Mouse (Mus musculus) cerebellum, postnatal 10 days (tissue): ENCODE data around the gene Tfap2a.

Experiments
- DNase-seq, 2 experiments: peaks; one replicate each; pipeline ENCODE4 v3.0.0; 2021; ENCODE audit warnings: mixed read lengths in 2 of 2

The Tfap2a gene

DNA sequence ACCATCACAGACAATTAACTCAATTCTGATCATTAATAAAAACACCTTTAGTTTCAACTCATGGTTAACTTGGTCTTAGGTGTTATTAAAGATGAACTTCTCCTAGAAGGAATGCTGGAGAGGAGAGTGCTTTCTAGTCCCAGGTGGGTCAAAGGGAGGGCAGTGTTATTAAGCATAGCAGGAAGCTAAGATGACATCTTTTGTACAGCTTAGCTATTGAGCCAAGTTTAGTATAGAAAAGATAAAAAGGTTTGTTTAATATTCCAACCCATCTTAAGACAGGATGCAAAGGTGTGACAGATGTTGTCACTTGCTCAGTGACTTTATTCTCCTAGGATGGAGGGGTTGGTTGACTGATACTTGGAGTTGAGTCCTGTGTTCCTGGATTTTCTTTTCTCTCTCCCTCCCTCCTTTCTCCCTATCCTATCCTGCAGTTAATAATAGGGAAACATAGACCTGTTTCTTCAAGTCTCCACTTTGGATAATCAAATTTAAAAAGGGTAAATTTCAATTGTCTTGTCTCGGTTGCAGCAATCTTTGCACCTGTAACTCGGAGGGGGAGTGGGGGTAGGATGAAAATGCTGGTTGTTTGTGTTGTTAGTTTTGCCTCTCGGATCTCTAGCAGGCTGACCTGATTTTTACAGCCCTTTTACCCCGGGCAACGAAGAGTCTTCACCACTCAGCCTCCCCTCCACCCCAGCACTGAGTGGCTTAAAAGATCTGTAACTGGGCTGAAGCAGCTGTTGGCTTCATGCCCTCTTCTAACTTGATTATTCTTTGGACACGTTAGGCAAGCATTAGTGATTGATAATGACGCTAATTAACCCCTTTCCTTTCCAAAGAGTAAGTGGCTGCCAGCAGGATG is 26.3 kb downstream of the Tfap2a start:
- peak in 1 of 2 experiments; percentile 26 for DNase-seq

DNA sequence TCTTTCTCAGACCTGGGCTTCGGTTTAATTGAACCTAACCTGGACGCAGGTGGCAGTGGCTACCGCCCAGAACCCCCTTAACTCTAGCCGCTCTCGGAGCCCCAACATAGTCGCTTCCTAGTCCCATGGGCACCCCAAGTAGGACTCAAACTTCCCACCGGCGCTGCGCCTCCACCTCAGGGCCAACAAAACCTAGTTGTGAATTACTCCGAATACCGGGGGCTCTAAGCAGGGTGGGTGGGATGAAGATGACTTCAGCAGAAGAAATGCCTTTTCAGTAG is 28.2 kb downstream of the Tfap2a start:
- DNase-seq: no peak

DNA sequence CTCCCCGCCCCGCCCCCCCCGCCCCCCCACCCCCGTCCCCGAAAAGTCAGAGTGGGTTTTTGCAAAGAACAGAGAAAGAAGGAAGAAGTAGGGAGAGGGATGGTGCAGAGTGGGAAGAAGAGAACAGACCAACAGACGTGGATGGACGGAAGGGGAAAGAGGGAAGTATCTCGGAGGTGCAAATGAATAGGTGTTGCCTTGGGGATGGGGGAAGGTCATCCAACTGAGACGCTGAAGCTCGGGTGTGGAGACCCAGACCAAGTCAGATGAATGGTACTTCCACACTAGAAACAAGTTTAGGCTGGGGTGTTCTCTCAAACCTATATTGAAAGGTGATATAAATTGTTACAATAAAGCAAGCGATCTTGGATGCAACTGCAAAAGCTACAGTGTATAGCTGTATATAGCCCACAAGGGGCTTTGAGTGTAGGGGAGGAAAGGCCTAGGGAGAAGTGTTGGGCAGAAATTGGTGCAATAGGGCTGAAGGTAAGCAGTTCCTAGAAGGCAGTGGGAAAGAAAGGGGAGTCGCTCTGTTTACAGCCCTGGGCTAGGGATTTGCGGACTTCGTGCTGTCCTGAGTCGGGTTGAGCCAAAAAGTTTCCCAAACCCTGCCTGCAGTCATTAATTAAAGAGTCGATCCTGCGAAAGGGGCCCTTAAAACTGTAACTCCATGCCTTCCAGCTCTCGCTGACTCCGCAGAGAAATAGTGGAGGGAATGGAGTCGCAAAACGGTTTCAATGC is 28.7 kb downstream of the Tfap2a start:
- DNase-seq: peak in 1 of 2 experiments; percentile 37

DNA sequence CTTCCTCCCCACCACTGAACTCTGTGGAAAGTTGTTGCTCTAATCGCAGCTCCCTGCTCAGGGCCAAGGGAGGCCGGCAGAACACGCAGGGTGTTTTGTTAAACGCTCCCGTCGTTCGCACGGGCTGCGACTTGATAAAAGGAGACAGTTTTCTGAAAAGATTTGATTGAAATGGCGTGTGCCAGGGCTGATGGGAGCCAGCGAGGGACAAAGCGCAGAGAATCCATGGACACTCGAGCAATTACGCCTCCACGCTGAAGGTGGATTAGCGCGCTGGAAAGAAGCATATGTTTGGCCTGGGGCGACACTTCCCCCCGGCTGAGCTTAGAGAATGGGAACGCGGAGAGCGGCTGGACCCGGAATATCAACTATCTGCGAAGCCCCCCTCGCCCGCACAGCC is 29.3 kb downstream of the Tfap2a start:
- peak; percentile 43 to 63 for DNase-seq

DNA sequence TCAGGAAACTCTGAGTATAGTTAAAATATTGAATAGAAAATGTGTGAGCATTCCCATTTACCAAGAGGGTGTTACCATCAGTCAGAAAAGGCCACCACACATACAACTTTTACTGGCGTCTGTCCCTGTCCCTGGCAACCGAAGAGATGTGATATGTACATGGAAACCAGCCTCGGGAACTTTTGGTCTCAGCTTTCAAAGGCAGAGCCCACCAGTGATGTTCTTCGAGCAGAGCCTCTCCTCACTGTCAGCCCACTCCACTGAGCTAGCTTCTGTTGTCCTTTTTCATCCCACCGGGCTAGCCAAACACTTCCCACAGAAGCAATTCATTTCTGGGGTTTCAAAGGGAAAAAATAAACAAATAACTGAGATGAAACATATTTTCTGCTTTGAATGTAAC is 29.9 kb downstream of the Tfap2a start:
- DNase-seq: peak in 1 of 2 experiments; percentile 6

DNA sequence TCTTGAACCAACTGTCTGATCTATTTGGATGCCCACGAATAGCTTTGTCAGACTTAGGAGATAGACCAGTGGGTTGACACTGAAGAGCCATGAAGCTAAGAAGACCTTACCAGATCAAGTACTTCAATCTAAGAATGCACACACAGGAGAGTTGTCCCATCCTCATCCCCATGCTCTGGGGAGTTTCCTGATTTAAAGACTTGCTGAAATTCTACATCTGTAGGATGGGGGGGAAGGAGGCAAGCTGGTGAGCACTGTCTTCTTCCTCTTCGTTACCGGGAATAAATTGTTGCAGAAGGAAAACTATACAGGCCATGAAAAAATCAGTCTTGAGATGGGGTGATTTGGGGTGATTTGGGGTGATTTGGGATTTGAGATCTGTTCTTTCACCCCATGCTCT is 30.5 kb downstream of the Tfap2a start:
- DNase-seq: peak in 1 of 2 experiments; percentile 5

DNA sequence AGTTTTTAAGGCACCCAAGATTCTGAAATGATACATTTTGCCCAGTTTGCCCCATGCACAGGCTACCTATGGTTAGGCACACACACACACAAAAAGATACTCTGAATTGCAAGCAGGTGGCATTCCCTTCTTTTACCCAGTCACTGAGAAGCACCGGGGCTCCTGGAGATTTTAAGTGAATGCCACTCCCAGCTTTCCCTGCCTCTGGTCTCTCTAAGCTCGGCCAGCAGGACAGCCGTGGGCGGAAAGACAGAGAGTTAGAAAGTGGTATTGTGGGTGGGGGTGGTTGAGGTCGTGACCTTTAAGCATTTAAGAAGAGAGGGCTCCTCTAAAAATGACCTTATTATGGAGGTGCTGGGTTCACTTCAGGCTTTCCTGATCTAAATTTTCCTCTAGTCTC is 31.6 kb downstream of the Tfap2a start:
- DNase-seq: peak in 1 of 2 experiments; percentile 5

DNA sequence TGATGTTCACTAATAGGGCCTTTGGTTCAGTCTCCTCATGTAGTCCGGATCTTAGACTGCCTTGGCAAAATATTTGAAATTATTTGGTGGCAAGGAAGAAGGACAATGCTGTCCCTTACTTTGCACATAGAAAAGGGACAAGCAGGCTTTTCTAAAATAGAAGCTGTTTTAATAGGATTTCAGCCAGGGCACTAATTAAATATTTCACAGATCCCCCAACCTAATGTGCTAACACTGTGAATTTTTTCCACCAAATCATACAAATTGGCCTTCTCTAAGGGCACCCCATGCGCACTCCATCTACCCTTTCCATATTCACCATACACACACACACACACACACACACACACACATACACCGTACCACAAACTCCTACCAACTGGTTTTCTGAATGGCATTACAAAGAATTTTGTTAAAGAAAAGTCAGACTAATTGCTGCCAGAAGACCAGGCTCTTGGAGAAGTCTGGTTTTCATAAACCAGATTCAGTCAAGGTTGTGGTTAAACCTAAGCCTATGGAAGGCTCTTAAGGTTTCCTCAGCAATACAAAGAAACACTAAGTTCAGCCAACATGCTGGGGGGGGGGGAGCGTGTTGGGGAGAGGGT is 32.3 kb downstream of the Tfap2a start:
- DNase-seq: no peak

DNA sequence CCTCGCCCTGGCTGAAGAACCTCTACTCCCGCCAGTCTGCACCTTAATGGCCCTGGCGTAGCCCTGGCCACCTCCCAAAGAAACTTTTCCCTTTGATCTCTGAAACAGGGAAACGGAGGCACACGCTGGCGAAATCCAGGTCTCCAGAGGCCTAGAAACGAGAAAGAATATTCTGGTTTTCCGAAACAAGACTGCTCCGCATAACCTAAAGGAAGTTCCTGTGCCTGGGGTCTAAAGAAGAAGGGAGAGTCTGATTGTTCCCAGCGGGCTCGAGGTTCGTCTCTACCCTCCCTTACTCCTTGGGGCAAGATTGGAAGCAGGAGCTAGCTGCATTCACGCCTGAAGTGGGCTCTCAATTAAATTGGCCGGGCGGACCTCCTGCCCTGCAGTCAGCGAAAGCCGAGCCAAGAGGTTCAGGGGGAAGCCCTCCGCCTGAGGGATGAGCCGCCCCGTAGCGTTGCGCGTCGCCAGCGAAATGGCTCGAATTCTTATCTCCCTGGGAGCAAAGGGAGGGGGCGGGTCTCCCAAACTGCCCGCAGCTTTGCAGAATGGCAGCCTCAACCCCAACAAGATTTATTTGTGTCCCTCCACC is 33.2 kb downstream of the Tfap2a start:
- peak; percentile 36 to 53 for DNase-seq

DNA sequence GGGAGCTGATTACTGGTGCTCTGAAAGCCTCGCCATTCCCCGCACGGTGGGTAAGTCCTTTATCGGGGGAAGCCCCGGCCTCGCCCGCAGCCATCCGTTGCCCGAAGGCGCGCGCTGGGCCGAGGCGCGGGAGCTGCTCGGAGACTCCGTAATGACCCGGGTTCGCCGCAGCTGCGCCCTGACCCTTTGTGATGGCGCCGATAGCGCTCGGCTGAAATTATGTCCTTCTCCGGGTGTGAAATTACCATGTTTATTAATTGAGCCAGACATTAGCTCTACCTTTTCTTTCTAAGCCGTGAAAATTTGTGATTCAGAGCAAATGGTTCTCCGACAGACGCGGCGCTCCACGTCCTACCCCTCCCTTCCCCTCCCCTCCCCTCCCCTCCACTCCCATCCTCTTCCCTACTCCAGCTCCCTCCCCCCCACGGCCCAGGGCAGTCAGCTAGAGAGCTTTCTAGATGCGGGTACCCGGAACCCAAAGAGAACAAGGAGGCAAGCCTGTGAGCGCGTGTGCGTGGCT is 34.1 kb downstream of the Tfap2a start:
- peak; percentile 59 to 68 for DNase-seq

DNA sequence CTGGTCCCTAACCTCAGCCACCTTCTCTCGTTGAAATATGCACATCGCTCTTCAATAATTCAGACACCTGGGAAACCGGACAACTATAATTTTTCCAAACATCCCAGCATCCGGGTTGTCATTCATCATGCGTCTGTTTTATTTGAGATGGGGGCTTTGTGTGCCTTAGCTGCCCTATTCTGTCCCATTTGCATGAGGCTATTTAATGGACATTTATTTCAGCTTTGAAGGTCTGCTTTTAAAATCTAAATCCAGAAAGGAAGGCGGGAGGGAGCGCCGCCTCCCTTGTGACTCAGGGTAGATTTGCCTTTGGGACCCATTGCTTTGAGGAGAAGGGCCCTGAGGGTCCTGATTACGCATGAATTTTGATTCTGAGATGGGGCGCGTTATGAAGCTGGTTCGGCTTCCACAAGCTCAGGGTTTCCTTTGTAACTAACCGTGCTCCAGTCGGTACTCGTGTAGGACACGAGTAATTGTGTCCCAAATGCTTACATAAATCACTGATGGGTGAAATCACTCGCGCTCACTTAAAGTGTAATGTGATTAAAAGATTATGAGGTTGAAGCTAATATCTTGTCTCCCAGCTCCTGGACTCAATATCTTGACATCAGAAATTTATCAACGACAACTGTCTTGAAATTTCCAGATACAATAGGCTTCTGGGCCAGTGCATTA is 34.9 kb downstream of the Tfap2a start:
- peak in 1 of 2 experiments; percentile 27 for DNase-seq

DNA sequence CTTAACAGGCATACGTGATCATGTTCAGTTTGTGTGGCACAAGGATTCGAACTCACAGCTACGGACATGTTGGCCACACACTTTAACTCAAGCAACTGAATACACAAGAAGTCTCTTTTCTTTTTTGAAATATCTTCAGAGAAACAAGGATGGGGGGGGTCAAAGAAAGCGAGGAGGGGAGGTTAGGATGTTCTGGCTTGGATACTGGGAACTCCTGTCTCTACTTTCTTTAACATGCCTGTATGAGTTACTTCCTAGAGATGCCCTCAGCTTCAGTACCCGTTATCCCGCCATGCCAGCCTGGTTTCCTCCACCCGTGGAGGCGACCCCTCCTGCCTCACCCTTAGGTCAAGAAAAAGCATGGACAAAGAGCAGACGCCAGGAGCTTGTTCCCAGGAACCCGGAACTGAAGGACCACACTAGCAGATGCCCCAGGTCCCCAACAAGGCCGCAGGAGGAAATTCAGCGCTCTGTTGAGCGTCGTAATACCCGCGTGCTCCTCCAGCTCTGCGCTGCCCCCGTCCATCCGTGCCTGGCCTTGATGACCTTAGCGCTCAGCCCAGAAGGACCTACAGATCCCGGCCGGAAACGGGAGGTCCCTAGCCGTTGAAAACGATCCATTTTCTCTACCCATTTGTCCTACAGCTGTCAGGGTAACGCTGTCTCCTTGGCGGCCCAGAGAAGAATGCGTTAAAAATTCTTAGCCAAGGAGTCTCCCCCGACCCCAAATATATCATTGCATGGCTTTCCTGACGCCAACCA is 35.6 kb downstream of the Tfap2a start:
- DNase-seq: peak in 1 of 2 experiments; percentile 18

DNA sequence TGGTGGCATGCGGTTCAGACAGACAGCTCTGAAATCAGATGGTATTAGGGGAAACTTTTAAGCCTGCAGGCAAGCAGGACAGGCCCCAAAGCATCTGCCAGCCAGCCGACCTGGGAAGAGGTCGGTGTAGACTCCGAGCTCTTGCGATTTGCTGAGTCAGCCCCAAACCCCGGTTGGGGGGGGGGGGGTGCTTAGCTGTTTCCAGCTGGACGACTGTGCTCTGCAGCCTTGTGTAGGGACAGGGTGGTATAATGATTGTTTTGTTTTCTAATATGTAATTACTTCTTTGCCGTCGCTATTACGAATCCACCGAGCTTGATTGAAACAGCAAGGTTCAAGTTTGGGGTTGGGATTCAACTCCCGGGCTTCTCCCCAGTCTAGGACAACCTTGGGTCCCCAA is 36.5 kb downstream of the Tfap2a start:
- DNase-seq: peak in 1 of 2 experiments; percentile 17

DNA sequence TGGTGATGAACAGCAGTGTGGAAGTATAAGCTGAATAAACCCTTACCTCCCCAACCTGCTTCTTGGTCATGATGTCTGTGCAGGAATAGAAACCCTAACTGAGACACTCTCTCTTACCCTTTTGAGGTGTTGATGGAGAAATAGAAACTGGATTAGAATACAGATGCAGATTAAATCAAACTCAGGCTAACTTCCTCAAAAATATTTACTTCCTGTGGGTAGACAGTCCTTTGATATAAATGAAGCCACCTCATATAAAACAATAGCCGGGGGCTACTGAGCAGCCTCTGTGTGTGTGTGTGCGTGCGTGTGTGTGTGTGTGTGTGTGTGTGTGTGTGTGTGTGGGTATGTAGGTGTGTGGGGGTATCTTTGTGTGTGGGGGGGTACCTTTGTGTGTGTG is 52.4 kb downstream of the Tfap2a start:
- DNase-seq: no peak

DNA sequence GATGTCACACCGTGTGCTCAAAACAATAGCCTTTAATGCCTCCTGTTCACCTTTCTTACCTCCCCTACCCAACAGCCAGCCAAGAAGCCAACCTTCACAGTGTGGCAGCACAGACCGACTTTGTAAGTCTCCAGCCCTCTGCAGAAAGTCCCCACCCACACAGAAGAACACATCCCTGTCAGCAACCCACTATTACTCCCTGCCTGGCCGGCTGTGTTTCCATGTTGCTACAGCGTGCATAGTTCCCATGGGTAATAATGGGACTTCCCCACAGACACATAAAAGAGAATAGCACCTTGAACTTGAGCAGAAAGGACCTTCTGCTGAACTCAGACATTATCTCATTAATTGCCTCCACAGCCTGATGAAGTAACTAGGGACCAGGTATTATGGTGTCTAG is 61.4 kb downstream of the Tfap2a start:
- DNase-seq: no peak
